Mouse (Mus musculus) liver, embryonic 13.5 days (tissue): Measurements from ENCODE around the gene Mcm6. TPM values are rescaled to one million over a fixed set of nuclear protein-coding genes. Genes with fewer than 3 reads are reported as not detected.
"Not testable (repeated sequence)": the region's sequence is repeated elsewhere in the genome, so short reads cannot be mapped to it uniquely, and the experiment has no call there.

Experiments
- ATAC-seq: fragments of 200-750 bp; cut with Nextera tagmentation; 2 replicates; pipeline ENCODE4 v1.8.0; 2017; ENCODE audit warnings: low read depth, mild to moderate bottlenecking, moderate number of reproducible peaks, moderate library complexity
- DNase-seq: peaks from one replicate; pipeline ENCODE4 v3.0.0; 2022
- H3K27ac ChIP-seq: fragments of 300-500 bp; sonication (generic); 2 replicates; pipeline ENCODE4 v1.5.1; 2015; ENCODE audit warnings: moderate library complexity, mild to moderate bottlenecking, inconsistent platforms
- H3K27me3 ChIP-seq: fragments of 300-500 bp; sonication (generic); 2 replicates; pipeline ENCODE4 v1.6.1; 2015; ENCODE audit warnings: mild to moderate bottlenecking, inconsistent platforms
- H3K36me3 ChIP-seq: fragments of 300-500 bp; sonication (generic); 2 replicates; pipeline ENCODE4 v1.6.1; 2015; ENCODE audit warnings: mild to moderate bottlenecking, inconsistent platforms
- H3K4me1 ChIP-seq: fragments of 300-500 bp; sonication (generic); replicated peaks from 2 replicates; pipeline ENCODE4 v1.6.1; 2015; ENCODE audit warnings: inconsistent platforms
- H3K4me2 ChIP-seq: fragments of 300-500 bp; sonication (generic); 2 replicates; pipeline ENCODE4 v1.6.1; 2015; ENCODE audit warnings: inconsistent platforms, mild to moderate bottlenecking, moderate library complexity
- H3K4me3 ChIP-seq: fragments of 300-500 bp; sonication (generic); replicated peaks from 2 replicates; pipeline ENCODE4 v1.5.1; 2015; ENCODE audit warnings: mild to moderate bottlenecking, inconsistent platforms
- H3K9ac ChIP-seq: fragments of 300-500 bp; sonication (generic); 2 replicates; pipeline ENCODE4 v1.6.1; 2015; ENCODE audit warnings: mild to moderate bottlenecking, inconsistent platforms
- H3K9me3 ChIP-seq: fragments of 300-500 bp; sonication (generic); replicated peaks from 2 replicates; pipeline ENCODE4 v1.6.1; 2016; ENCODE audit warnings: inconsistent platforms
- WGBS: fragments of 180-500 bp; shearing (Covaris S2); methylation state at CpG from one replicate; pipeline ENCODE4 v1.1.7; 2015; ENCODE audit not compliant: insufficient replicate concordance; 5-methylcytosine and 5-hydroxymethylcytosine counted together
- polyA plus RNA-seq: library from polyadenylated mRNA; unstranded; fragments of >200 nt; fragmentation: Nextera tagmentation; extraction: Ambion mirVana; gene quantifications from 2 replicates; pipeline ENCODE4 v1.2.1, GENCODE M21; 2015

Mcm6 gene
- polyA plus RNA-seq, 1 experiment from 2014 or later, result 269 TPM

DNA sequence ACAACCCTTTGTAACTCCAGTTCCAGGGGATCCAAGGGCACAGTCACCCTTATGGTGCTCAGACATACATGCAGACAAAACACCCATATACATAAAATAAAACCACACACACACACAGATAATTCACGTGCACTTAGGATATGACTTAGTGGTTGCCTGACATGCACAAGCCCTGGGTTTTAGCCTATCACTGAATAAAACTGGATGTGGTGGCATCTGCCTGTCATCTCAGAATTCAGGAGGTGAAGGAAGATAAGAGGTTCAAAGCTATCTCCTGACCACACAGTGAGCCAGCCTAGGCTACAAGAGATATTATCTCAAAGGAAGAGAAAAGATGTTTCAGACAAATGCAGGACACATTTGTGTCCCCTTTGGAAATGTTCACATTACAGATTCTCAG lies 32.3 kb downstream of the Mcm6 start:
- Histone ChIP-seq H3K9me3 (no peaks in the 10 kb centered on the region), H3K9ac (no peak overlapping the region), H3K4me2 (no peak overlapping the region), H3K4me1 (peaks cover 26% of the 10 kb centered on the region), H3K36me3 (peaks cover 61% of the 10 kb centered on the region), H3K4me3 (no peak overlapping the region), H3K27me3 (no peaks in the 10 kb centered on the region), H3K27ac (no peak overlapping the region)
- no peak for DNase-seq
- 30% methylated on average over 1 of the region's 1 CpGs for WGBS
- peak; percentile 71 for ATAC-seq

DNA sequence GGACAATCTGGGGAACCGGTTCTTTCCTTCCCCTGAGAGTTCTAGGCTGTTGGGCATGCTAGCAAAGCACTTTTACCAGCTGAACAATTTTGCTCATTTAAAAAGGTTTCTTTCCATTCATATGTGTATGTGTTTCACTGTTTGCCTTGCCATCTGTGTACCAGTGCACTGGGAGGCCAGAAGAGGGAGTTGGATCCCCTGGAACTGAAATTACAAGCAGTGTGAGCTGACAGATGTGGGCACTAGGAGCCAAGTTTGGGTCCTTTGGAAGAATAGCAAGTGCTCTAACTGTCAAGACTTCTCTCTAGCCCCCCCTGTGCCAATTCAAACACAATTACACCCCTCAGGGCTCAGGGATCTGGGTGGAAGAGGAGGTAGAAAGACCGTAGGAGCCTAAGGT lies 34.7 kb downstream of the Mcm6 start:
- Histone ChIP-seq H3K9me3 (no peaks in the 10 kb centered on the region), H3K36me3 (peaks cover 37% of the 10 kb centered on the region), H3K4me3 (no peak overlapping the region), H3K9ac (no peak overlapping the region), H3K27ac (no peak overlapping the region), H3K4me2 (no peak overlapping the region), H3K4me1 (peaks cover 26% of the 10 kb centered on the region), H3K27me3 (no peaks in the 10 kb centered on the region)
- no peak for DNase-seq
- ATAC-seq, result no peak
- WGBS, result 79% methylated on average over 2 of the region's 2 CpGs

DNA sequence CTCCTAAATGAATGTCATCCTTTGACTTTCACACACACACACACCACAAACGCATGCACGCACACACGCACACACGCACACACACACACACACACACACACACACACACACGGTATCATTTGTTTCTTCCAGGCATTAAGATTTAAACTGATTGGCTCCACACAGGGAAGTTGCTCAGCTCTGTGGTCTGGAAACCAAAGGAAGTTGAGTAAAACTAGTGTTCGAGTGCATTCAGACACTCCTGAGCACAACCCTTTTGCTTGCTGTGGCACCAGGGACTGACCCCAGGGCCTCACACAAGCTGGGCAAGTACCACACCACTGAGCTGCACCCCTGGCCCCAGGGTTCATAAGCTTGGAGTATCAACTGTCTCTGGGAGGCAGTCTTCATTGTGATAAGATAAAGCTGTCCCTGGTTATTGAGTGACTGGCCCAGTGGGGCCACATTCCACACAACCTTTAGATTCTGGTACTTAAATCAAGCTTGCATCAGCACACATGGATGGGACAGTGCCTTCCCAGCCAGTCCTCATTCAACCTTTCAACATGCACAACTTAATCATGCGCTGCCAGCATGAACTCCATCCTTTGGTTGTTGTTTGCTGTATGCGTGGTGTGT lies 36.3 kb downstream of the Mcm6 start:
- ATAC-seq (peak; percentile 59), DNase-seq (no peak)
- WGBS, result 64% methylated on average over 8 of the region's 8 CpGs
- H3K27ac ChIP-seq, result no peak overlapping the region
- no peak overlapping the region for H3K9ac ChIP-seq
- H3K36me3 ChIP-seq, result peaks cover 21% of the 10 kb centered on the region
- H3K4me3 ChIP-seq, result no peak overlapping the region
- H3K4me2 ChIP-seq, result no peak overlapping the region
- no peaks in the 10 kb centered on the region for H3K27me3 ChIP-seq
- H3K9me3 ChIP-seq, result no peaks in the 10 kb centered on the region
- H3K4me1 ChIP-seq, result peaks cover 26% of the 10 kb centered on the region

DNA sequence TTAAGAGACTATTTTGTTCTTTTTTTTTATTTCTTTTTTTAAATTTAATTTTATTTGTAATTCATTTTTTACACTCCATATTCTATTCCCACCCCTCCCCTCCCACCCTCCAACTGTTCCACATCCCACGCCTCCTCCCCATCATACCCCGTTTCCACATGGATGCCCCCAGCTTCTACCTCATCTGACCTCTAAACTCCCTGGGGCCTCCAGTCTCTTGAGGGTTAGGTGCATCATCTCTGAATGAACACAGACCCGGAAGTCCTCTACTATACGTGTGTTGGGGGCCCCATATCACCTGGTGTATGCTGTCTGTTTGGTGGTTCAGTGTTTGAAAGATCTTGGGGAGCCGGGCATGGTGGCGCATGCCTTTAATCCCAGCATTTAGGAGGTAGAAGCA lies 40.2 kb downstream of the Mcm6 start:
- H3K4me1 ChIP-seq, result peaks cover 13% of the 10 kb centered on the region
- not testable (repeated sequence) for ATAC-seq, H3K9ac ChIP-seq

DNA sequence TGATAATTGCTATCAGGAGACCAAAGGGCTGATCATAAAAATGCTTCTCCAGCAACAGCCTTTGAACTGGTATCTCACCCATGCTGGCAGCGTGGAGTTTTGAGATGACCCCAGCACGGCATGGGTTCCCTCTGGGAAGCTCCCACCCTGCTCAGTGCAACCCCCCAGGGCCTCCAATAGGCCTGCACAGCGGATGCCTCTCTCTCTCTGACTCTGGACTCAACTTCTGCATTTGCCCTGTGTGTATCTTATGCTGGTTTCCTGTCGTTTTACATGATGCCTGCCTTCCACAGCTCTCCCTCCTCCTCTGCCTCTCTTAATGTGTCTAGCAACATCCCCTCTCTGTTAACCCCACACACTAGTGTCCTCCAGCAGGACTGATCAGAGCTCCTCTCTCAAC lies 44.8 kb downstream of the Mcm6 start:
- Histone ChIP-seq H3K4me3 (no peak overlapping the region), H3K36me3 (no peaks in the 10 kb centered on the region), H3K27ac (no peak overlapping the region), H3K9ac (no peak overlapping the region), H3K9me3 (no peaks in the 10 kb centered on the region), H3K4me1 (no peaks in the 10 kb centered on the region), H3K27me3 (no peaks in the 10 kb centered on the region), H3K4me2 (no peak overlapping the region)
- DNase-seq (no peak), ATAC-seq (no peak)
- WGBS, result 12% methylated on average over 4 of the region's 4 CpGs

More for the DNA sequence above, 40.2 kb downstream of the Mcm6 start:
- H3K9me3 ChIP-seq, H3K27me3 ChIP-seq, H3K4me2 ChIP-seq, H3K36me3 ChIP-seq, DNase-seq, H3K4me3 ChIP-seq, H3K27ac ChIP-seq: not testable (repeated sequence)
- 75% methylated on average over 6 of the region's 6 CpGs for WGBS

DNA sequence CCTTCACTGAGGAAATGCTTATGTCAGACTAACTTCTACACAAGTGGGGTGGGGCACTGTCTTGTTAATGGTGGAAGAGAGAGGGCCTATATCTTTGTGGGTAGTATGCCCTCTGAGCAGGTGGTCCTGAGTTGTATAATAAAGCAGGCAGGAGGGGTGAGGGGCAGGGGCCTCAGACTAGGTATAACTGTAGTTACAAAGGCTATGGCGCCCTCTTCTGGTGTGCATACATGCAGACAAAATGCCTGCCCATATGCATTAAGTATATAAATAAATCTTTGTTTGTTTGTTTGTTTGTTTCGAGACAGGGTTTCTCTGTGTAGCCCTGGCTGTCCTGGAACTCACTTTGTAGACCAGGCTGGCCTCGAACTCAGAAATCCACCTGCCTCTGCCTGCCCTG lies 50.4 kb downstream of the Mcm6 start:
- 55% methylated on average over 3 of the region's 3 CpGs for WGBS
- Histone ChIP-seq H3K27me3 (no peaks in the 10 kb centered on the region), H3K4me3 (no peak overlapping the region), H3K4me1 (no peaks in the 10 kb centered on the region), H3K4me2 (no peak overlapping the region), H3K9ac (no peak overlapping the region), H3K27ac (no peak overlapping the region), H3K36me3 (no peaks in the 10 kb centered on the region), H3K9me3 (no peaks in the 10 kb centered on the region)
- no peak for ATAC-seq
- DNase-seq, result no peak

DNA sequence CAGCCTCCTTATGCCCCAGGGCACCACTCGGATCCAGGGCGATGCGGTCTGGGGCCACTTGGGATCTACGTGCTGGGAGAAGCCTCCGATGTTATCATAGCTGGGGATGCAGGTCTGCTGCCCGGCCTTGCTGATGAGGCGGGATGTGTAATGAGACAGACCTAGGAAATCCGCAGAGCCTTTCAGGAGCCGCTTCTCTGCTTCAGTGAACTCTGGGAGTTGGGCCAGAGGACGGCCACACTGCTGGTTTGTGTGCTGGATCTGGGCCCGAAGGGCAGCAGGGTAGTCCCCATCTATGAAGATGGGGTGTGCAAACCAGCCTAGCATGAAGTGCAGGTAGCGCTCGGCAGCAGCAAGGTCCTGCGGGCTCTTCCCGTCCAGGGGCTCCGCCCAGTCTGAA lies 55.6 kb downstream of the Mcm6 start:
- no peaks in the 10 kb centered on the region for H3K36me3 ChIP-seq
- 85% methylated on average over 16 of the region's 16 CpGs for WGBS
- no peak overlapping the region for H3K9ac ChIP-seq
- H3K27me3 ChIP-seq, result no peaks in the 10 kb centered on the region
- H3K4me3 ChIP-seq, result no peak overlapping the region
- no peaks in the 10 kb centered on the region for H3K9me3 ChIP-seq
- H3K4me2 ChIP-seq, result no peak overlapping the region
- ATAC-seq, result no peak
- no peaks in the 10 kb centered on the region for H3K4me1 ChIP-seq
- no peak for DNase-seq
- no peak overlapping the region for H3K27ac ChIP-seq

DNA sequence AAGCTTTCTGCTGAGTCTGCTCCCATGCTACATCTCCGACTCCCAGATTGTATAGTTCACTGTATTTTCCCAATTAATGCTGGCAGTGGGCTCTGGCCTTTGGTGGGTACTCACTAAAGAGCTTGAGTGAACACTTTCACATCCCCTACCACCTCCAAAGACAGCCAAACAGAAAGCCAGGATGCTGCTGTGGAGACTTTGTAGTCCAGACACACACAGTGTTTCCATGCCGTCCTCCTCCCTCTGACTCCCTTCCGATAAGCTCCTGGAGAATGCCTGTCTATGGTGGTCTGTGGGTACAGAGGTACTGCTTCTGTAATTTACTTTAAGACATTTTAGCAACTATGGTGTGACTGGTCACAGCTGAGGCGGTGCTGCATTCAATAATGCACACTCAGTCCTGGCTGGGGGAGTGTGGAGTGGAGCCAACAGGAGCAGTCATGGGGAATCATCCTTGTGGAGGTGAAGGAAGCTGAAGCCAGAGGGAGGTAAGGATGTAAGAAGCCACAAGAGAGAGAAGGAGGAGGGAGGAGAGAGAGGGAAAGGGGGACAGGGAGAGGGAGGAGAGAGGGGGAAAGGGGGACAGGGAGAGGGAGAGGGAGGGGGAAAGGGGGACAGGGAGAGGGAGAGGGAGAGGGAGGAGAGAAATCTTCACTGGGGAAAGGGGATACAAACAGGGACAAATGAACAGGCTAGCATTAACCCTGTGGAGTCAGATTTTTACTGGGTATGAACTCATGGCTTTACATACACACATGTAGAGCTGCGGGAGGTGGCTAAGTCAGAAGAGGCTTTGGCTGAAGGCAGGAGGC lies 63.5 kb downstream of the Mcm6 start:
- Histone ChIP-seq H3K9ac (no peak overlapping the region), H3K4me3 (no peak overlapping the region), H3K9me3 (no peaks in the 10 kb centered on the region), H3K4me2 (no peak overlapping the region), H3K27me3 (no peaks in the 10 kb centered on the region), H3K4me1 (no peaks in the 10 kb centered on the region), H3K27ac (no peak overlapping the region), H3K36me3 (no peaks in the 10 kb centered on the region)
- DNase-seq (no peak), ATAC-seq (no peak)
- 71% methylated on average over 5 of the region's 5 CpGs for WGBS

DNA sequence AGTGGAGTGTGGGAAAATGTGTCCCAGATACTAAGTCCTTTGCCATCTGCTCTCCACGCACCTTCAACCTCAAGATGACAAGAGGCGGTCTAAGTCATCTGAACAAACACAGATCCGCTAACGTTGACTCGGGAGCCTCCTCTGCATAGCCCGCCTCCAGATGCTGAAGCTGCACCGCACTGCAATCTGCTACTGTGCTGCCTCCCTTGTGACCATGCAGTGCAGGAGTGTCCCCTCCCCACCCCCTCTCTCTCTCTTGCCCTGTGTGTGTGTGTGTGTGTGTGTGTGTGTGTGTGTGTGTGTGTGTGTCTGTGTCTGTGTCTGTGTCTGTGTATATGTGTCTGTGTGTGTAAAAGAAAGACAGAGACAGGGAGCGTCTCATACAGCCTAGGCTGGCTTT lies 64.2 kb downstream of the Mcm6 start:
- no peaks in the 10 kb centered on the region for H3K9me3 ChIP-seq
- H3K9ac ChIP-seq, result no peak overlapping the region
- no peak for DNase-seq
- no peak overlapping the region for H3K4me3 ChIP-seq
- WGBS, result 71% methylated on average over 8 of the region's 8 CpGs
- ATAC-seq, result no peak
- no peaks in the 10 kb centered on the region for H3K27me3 ChIP-seq
- no peaks in the 10 kb centered on the region for H3K4me1 ChIP-seq
- no peaks in the 10 kb centered on the region for H3K36me3 ChIP-seq
- no peak overlapping the region for H3K4me2 ChIP-seq
- no peak overlapping the region for H3K27ac ChIP-seq

DNA sequence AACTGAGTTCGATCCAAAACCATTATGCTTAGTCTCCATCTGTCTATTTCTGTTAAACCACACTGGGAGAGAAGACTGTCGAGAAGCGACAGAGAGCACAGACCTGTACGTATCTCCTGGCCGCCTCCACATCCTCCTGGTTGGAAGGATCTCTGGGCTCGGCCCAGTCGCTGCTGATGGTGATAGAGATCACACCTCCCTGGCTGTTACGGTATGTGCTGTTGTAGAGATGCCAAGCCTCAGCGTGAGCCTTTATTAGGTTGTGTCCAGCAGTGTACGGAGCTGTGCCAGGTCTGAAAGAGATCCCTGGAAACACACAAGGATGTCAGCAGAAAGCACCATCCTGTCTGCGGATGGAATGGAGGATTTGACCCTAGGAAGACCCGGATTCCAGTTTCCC lies 65.9 kb downstream of the Mcm6 start:
- no peak for ATAC-seq
- H3K36me3 ChIP-seq, result no peaks in the 10 kb centered on the region
- H3K9me3 ChIP-seq, result no peaks in the 10 kb centered on the region
- no peaks in the 10 kb centered on the region for H3K4me1 ChIP-seq
- no peak overlapping the region for H3K4me3 ChIP-seq
- WGBS, result 74% methylated on average over 12 of the region's 12 CpGs
- DNase-seq, result no peak
- no peak overlapping the region for H3K27ac ChIP-seq
- H3K27me3 ChIP-seq, result no peaks in the 10 kb centered on the region
- H3K9ac ChIP-seq, result no peak overlapping the region
- no peak overlapping the region for H3K4me2 ChIP-seq

DNA sequence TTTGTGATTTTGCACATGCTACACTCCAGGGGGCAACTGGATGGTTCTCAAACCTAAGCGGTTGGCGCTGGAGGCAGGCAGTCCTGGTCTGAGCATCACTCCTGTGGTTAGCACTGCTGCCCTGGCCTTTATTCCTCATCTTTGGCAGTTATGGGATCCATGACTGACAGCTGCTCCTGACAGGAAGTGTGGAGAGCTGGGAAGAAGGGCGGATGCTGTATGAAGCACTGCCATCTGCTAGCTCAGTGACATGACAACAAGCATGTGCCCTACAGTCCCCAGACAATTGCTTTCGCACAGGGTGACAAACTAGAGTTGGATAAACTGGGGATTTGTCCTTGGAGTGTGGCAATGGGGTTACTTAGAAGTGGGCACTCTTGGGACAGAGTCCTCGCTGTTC lies 69.2 kb downstream of the Mcm6 start:
- no peak overlapping the region for H3K9ac ChIP-seq
- no peak for ATAC-seq

DNA sequence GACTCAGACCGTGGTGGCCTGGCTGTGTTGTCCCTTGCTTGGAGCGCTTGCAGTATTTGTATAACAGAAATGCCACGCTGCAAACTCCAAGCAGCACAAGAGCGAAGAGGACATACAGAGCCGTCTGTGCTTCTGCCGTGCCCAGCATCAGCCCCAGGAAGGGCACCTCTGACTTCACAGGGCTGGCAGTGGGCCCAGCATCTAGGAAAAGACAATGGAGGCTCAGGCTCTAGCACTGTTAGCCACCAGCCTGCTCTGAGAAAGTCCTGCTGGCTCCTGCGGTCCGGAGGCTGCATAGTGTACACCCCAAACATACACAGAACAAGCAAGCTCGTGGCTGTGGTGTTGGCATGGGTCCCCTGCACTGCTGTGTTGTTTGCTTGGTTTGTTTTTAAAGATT lies 74.3 kb downstream of the Mcm6 start:
- ATAC-seq (no peak), DNase-seq (no peak)
- Histone ChIP-seq H3K9ac (no peak overlapping the region), H3K9me3 (no peaks in the 10 kb centered on the region), H3K4me3 (no peak overlapping the region), H3K27ac (no peak overlapping the region), H3K4me1 (no peaks in the 10 kb centered on the region), H3K4me2 (no peak overlapping the region), H3K27me3 (no peaks in the 10 kb centered on the region), H3K36me3 (peaks cover 8% of the 10 kb centered on the region)
- WGBS, result 85% methylated on average over 9 of the region's 9 CpGs

More for the DNA sequence above, 69.2 kb downstream of the Mcm6 start:
- Histone ChIP-seq H3K4me2 (no peak overlapping the region), H3K36me3 (no peaks in the 10 kb centered on the region), H3K27ac (no peak overlapping the region), H3K27me3 (no peaks in the 10 kb centered on the region), H3K4me1 (no peaks in the 10 kb centered on the region), H3K9me3 (no peaks in the 10 kb centered on the region), H3K4me3 (no peak overlapping the region)
- 76% methylated on average over 5 of the region's 5 CpGs for WGBS
- DNase-seq, result no peak
